Mouse (Mus musculus) neural tube, embryonic 13.5 days (tissue): Measurements from ENCODE around the gene Tas2r144. TPM values are rescaled to one million over a fixed set of nuclear protein-coding genes. Genes with fewer than 3 reads are reported as not detected.

ENCODE experiments used
- polyA plus RNA-seq: library from polyadenylated mRNA; unstranded; fragments of >200 nt; fragmentation: Nextera tagmentation; extraction: Ambion mirVana; gene quantifications from 2 replicates; pipeline ENCODE4 v1.2.1, GENCODE M21; 2015

Gene Tas2r144
- polyA plus RNA-seq, 1 experiment from 2014 or later: not detected

Other genes starting within 250 kb of the Tas2r144 start
- gene Sval3, start 247.2 kb upstream of the Tas2r144 start, polyA plus RNA-seq: not detected in 2 replicates
- not detected in 2 replicates for gene Sva, start 176.9 kb upstream of the Tas2r144 start, polyA plus RNA-seq
- not detected in 2 replicates for gene Tas2r139, start 74.4 kb upstream of the Tas2r144 start, polyA plus RNA-seq
- gene Gstk1, start 30.6 kb downstream of the Tas2r144 start, polyA plus RNA-seq: 17.7 and 17.8 TPM in 2 replicates
- 0.26 and 0.28 TPM in 2 replicates for gene Tmem139, start 46.6 kb downstream of the Tas2r144 start, polyA plus RNA-seq
- 39.1 and 45.5 TPM in 2 replicates for gene Casp2, start 49.7 kb downstream of the Tas2r144 start, polyA plus RNA-seq
- 1.7 and 2.0 TPM in 2 replicates for gene Clcn1, start 71.4 kb downstream of the Tas2r144 start, polyA plus RNA-seq
- 7.4 and 8.1 TPM in 2 replicates for gene Fam131b, start 109.3 kb downstream of the Tas2r144 start, polyA plus RNA-seq
- 56.4 and 56.5 TPM in 2 replicates for gene Zyx, start 134.3 kb downstream of the Tas2r144 start, polyA plus RNA-seq
- gene Epha1, start 157.9 kb downstream of the Tas2r144 start, polyA plus RNA-seq: 0.24 and 0.61 TPM in 2 replicates
- not detected in 2 replicates for gene Tas2r143, start 184.9 kb downstream of the Tas2r144 start, polyA plus RNA-seq
- gene Tas2r135, start 190.1 kb downstream of the Tas2r144 start, polyA plus RNA-seq: not detected in 2 replicates
- gene Tas2r126, start 219.2 kb downstream of the Tas2r144 start, polyA plus RNA-seq: not detected in 2 replicates
- not detected in 2 replicates for gene Olfr458, start 249.9 kb downstream of the Tas2r144 start, polyA plus RNA-seq